Mouse (Mus musculus) embryonic facial prominence, embryonic 10.5 days (tissue): Measurements from ENCODE around the gene Prr15. TPM values are rescaled to one million over a fixed set of nuclear protein-coding genes. Genes with fewer than 3 reads are reported as not detected.

Experiments
- DNase-seq: peaks from one replicate; pipeline ENCODE4 v3.0.0-alpha.2; 2017; ENCODE audit warnings: low spot score
- H3K27ac ChIP-seq: fragments of 300-500 bp; sonication (generic); replicated peaks from 2 replicates; pipeline ENCODE4 v1.5.1; 2016; ENCODE audit warnings: mild to moderate bottlenecking
- H3K27me3 ChIP-seq: fragments of 300-500 bp; sonication (generic); replicated peaks from 2 replicates; pipeline ENCODE4 v1.6.1; 2016; ENCODE audit warnings: low read depth, mild to moderate bottlenecking; ENCODE audit not compliant: poor library complexity, severe bottlenecking
- H3K36me3 ChIP-seq: fragments of 300-500 bp; sonication (generic); replicated peaks from 2 replicates; pipeline ENCODE4 v1.6.1; 2016; ENCODE audit warnings: mild to moderate bottlenecking, moderate library complexity
- H3K4me1 ChIP-seq: fragments of 300-500 bp; sonication (generic); 2 replicates; pipeline ENCODE4 v1.6.1; 2016
- H3K4me3 ChIP-seq: fragments of 300-500 bp; sonication (generic); 2 replicates; pipeline ENCODE4 v1.5.1; 2016; ENCODE audit warnings: mild to moderate bottlenecking, moderate library complexity
- H3K9me3 ChIP-seq: fragments of 300-500 bp; sonication (generic); 2 replicates; pipeline ENCODE4 v1.6.1; 2016; ENCODE audit warnings: mild to moderate bottlenecking
- WGBS: fragments of 180-500 bp; shearing (Covaris S2); methylation state at CpG from one replicate; pipeline ENCODE4 v1.1.7; 2016; 5-methylcytosine and 5-hydroxymethylcytosine counted together
- polyA plus RNA-seq: library from polyadenylated mRNA; unstranded; fragments of >200 nt; fragmentation: Nextera tagmentation; extraction: Ambion mirVana; gene quantifications from 2 replicates; pipeline ENCODE4 v1.2.1, GENCODE M21; 2016

Gene Prr15
- polyA plus RNA-seq = 2.9 and 3.6 TPM in 2 replicates

- Histone ChIP-seq H3K4me3 (peak within 1 kb of the TSS; percentile 65), H3K9me3 (no peaks in the 10 kb centered on the region), H3K4me1 (peaks cover 28% of the 10 kb centered on the region), H3K27ac (no peak within 1 kb of the TSS), H3K36me3 (no peaks in the 10 kb centered on the region), H3K27me3 (peaks cover 80% of the 10 kb centered on the region)
- no peak for DNase-seq
- WGBS = 72% methylated on average over 3 of the region's 3 CpGs
Observed at GRCm38 (mm10) chr6:54325246-54325885, at the start of gene Prr15. Prr15 (plus strand) TSS chr6:54325835.

GRCm38 (mm10) chr6:54277234-54277633 lies 48.4 kb upstream of the Prr15 start:
- Histone ChIP-seq H3K27me3 (peaks cover 14% of the 10 kb centered on the region), H3K9me3 (no peaks in the 10 kb centered on the region), H3K4me1 (peaks cover 62% of the 10 kb centered on the region), H3K4me3 (no peak overlapping the region), H3K27ac (peak overlapping the region; percentile 32; the same call in 1 of the 2 replicates), H3K36me3 (no peaks in the 10 kb centered on the region)
- 89% methylated on average over 4 of the region's 4 CpGs for WGBS
- DNase-seq = no peak

GRCm38 (mm10) chr6:54277828-54278227 lies 47.8 kb upstream of the Prr15 start:
- peaks cover 15% of the 10 kb centered on the region for H3K27me3 ChIP-seq
- DNase-seq = peak; percentile 40
- 39% methylated on average over 5 of the region's 5 CpGs for WGBS

GRCm38 (mm10) chr6:54278613-54279012 lies 47.0 kb upstream of the Prr15 start:
- 0 out of 2 replicates have a peak overlapping the region, but pooled peaks have one; percentile 14 for H3K27ac ChIP-seq

More at GRCm38 (mm10) chr6:54277828-54278227, 47.8 kb upstream of the Prr15 start:
- H3K9me3 ChIP-seq = no peaks in the 10 kb centered on the region
- no peaks in the 10 kb centered on the region for H3K36me3 ChIP-seq
- no peak overlapping the region for H3K4me3 ChIP-seq
- peak overlapping the region; percentile 32; the same call in 1 of the 2 replicates for H3K27ac ChIP-seq
- peaks cover 56% of the 10 kb centered on the region for H3K4me1 ChIP-seq

GRCm38 (mm10) chr6:54279391-54279790 lies 46.2 kb upstream of the Prr15 start:
- 62% methylated on average over 11 of the region's 11 CpGs for WGBS
- Histone ChIP-seq H3K4me1 (peaks cover 41% of the 10 kb centered on the region), H3K4me3 (no peak overlapping the region), H3K9me3 (no peaks in the 10 kb centered on the region), H3K36me3 (no peaks in the 10 kb centered on the region), H3K27me3 (peaks cover 18% of the 10 kb centered on the region), H3K27ac (no peak overlapping the region)
- DNase-seq = no peak

More at GRCm38 (mm10) chr6:54278613-54279012, 47.0 kb upstream of the Prr15 start:
- DNase-seq = no peak
- Histone ChIP-seq H3K4me1 (peaks cover 48% of the 10 kb centered on the region), H3K36me3 (no peaks in the 10 kb centered on the region), H3K9me3 (no peaks in the 10 kb centered on the region), H3K4me3 (no peak overlapping the region), H3K27me3 (peaks cover 18% of the 10 kb centered on the region)
- WGBS = 80% methylated on average over 2 of the region's 2 CpGs

GRCm38 (mm10) chr6:54280248-54280647 lies 45.4 kb upstream of the Prr15 start:
- Histone ChIP-seq H3K36me3 (no peaks in the 10 kb centered on the region), H3K27me3 (peaks cover 19% of the 10 kb centered on the region), H3K9me3 (no peaks in the 10 kb centered on the region), H3K4me3 (no peak overlapping the region), H3K27ac (no peak overlapping the region), H3K4me1 (peaks cover 34% of the 10 kb centered on the region)
- no peak for DNase-seq
- 88% methylated on average over 6 of the region's 6 CpGs for WGBS

GRCm38 (mm10) chr6:54283299-54283698 lies 42.3 kb upstream of the Prr15 start:
- H3K9me3 ChIP-seq = no peaks in the 10 kb centered on the region
- peaks cover 24% of the 10 kb centered on the region for H3K27me3 ChIP-seq
- 22% methylated on average over 1 of the region's 1 CpGs for WGBS
- H3K4me1 ChIP-seq = peaks cover 12% of the 10 kb centered on the region
- H3K36me3 ChIP-seq = no peaks in the 10 kb centered on the region
- no peak overlapping the region for H3K27ac ChIP-seq
- DNase-seq = no peak
- H3K4me3 ChIP-seq = no peak overlapping the region

GRCm38 (mm10) chr6:54284167-54284711 lies 41.4 kb upstream of the Prr15 start:
- Histone ChIP-seq H3K4me3 (no peak overlapping the region), H3K4me1 (peaks cover 4% of the 10 kb centered on the region; the same call in 1 of the 2 replicates), H3K9me3 (no peaks in the 10 kb centered on the region), H3K27me3 (peaks cover 24% of the 10 kb centered on the region), H3K36me3 (no peaks in the 10 kb centered on the region), H3K27ac (no peak overlapping the region)
- DNase-seq = no peak
- 91% methylated on average over 12 of the region's 12 CpGs for WGBS

GRCm38 (mm10) chr6:54286813-54287212 lies 38.8 kb upstream of the Prr15 start:
- H3K9me3 ChIP-seq = no peaks in the 10 kb centered on the region
- 86% methylated on average over 5 of the region's 5 CpGs for WGBS
- no peak for DNase-seq
- H3K27me3 ChIP-seq = peaks cover 20% of the 10 kb centered on the region
- no peak overlapping the region for H3K4me3 ChIP-seq
- no peaks in the 10 kb centered on the region for H3K36me3 ChIP-seq
- H3K27ac ChIP-seq = no peak overlapping the region
- no peaks in the 10 kb centered on the region for H3K4me1 ChIP-seq

GRCm38 (mm10) chr6:54289774-54290500 lies 35.7 kb upstream of the Prr15 start:
- Histone ChIP-seq H3K9me3 (no peaks in the 10 kb centered on the region), H3K4me1 (no peaks in the 10 kb centered on the region), H3K36me3 (no peaks in the 10 kb centered on the region), H3K27me3 (peaks cover 13% of the 10 kb centered on the region; the same call in 1 of the 2 replicates), H3K4me3 (no peak overlapping the region), H3K27ac (no peak overlapping the region)
- no peak for DNase-seq
- WGBS = 62% methylated on average over 10 of the region's 10 CpGs

GRCm38 (mm10) chr6:54297231-54297630 lies 28.4 kb upstream of the Prr15 start:
- Histone ChIP-seq H3K4me1 (peaks cover 8% of the 10 kb centered on the region), H3K27ac (no peak overlapping the region), H3K9me3 (no peaks in the 10 kb centered on the region), H3K4me3 (no peak overlapping the region), H3K36me3 (peaks cover 12% of the 10 kb centered on the region; the same call in 1 of the 2 replicates), H3K27me3 (0 out of 2 replicates have a peak, but pooled peaks cover 6% of the 10 kb centered on the region)
- 89% methylated on average over 2 of the region's 2 CpGs for WGBS
- DNase-seq = no peak

GRCm38 (mm10) chr6:54299417-54299816 lies 26.2 kb upstream of the Prr15 start:
- Histone ChIP-seq H3K27me3 (0 out of 2 replicates have a peak, but pooled peaks cover 7% of the 10 kb centered on the region), H3K4me3 (no peak overlapping the region), H3K4me1 (peaks cover 8% of the 10 kb centered on the region), H3K36me3 (peaks cover 12% of the 10 kb centered on the region; the same call in 1 of the 2 replicates), H3K9me3 (no peaks in the 10 kb centered on the region), H3K27ac (no peak overlapping the region)
- DNase-seq = no peak
- 58% methylated on average over 2 of the region's 2 CpGs for WGBS
